Mouse (Mus musculus) cerebellum, postnatal 10 days (tissue): ENCODE measurements around the gene Pou3f4.
"Not testable (repeated sequence)": the region's sequence is repeated elsewhere in the genome, so short reads cannot be mapped to it uniquely, and the experiment has no call there.

Experiments
- DNase-seq, 2 experiments: peaks; one replicate each; pipeline ENCODE4 v3.0.0; 2021; ENCODE audit warnings: mixed read lengths in 2 of 2

Gene Pou3f4

GRCm38 (mm10) chrX:110814151-110814571 lies at the start of gene Pou3f4:
Pou3f4 (plus strand) TSS chrX:110814280.
- DNase-seq = peak; percentile 85 to 89

- DNase-seq = no peak
Measured at GRCm38 (mm10) chrX:110765939-110766338, 48.1 kb upstream of the Pou3f4 start.

- DNase-seq = not testable (repeated sequence)
Measured at GRCm38 (mm10) chrX:110774807-110775206, 39.3 kb upstream of the Pou3f4 start.

GRCm38 (mm10) chrX:110802502-110802901 lies 11.6 kb upstream of the Pou3f4 start:
- no peak for DNase-seq

- DNase-seq = no peak
Measured at GRCm38 (mm10) chrX:110810001-110810578, 4.0 kb upstream of the Pou3f4 start.

GRCm38 (mm10) chrX:110810753-110811506 lies 3.1 kb upstream of the Pou3f4 start:
- DNase-seq = no peak

- peak; percentile 5 to 6 for DNase-seq
Measured at GRCm38 (mm10) chrX:110812071-110812470, 2.0 kb upstream of the Pou3f4 start.

- peak; percentile 17 to 34 for DNase-seq
Measured at GRCm38 (mm10) chrX:110813401-110813800, 679 bp upstream of the Pou3f4 start.

GRCm38 (mm10) chrX:110814592-110815548 lies 790 bp downstream of the Pou3f4 start:
- peak; percentile 15 to 37 for DNase-seq

- peak; percentile 22 to 39 for DNase-seq
Measured at GRCm38 (mm10) chrX:110815549-110815930, 1.5 kb downstream of the Pou3f4 start.

- DNase-seq = peak; percentile 10 to 15
Measured at GRCm38 (mm10) chrX:110816609-110817008, 2.5 kb downstream of the Pou3f4 start.

- peak; percentile 5 to 15 for DNase-seq
Measured at GRCm38 (mm10) chrX:110817211-110817610, 3.1 kb downstream of the Pou3f4 start.

- peak; percentile 2 to 5 for DNase-seq
Measured at GRCm38 (mm10) chrX:110837450-110837849, 23.4 kb downstream of the Pou3f4 start.

GRCm38 (mm10) chrX:110851300-110851699 lies 37.2 kb downstream of the Pou3f4 start:
- no peak for DNase-seq
